Mouse (Mus musculus) midbrain, embryonic 13.5 days (tissue): Measurements from ENCODE around the gene Orm1. TPM values are rescaled to one million over a fixed set of nuclear protein-coding genes. Genes with fewer than 3 reads are reported as not detected.

ENCODE experiments used
- ATAC-seq: fragments of 200-750 bp; cut with Nextera tagmentation; 2 replicates; pipeline ENCODE4 v1.8.0; 2017; ENCODE audit warnings: mild to moderate bottlenecking, moderate TSS enrichment, moderate library complexity
- H3K27ac ChIP-seq: fragments of 300-500 bp; sonication (generic); 2 replicates; pipeline ENCODE4 v1.5.1; 2015; ENCODE audit warnings: inconsistent platforms, mild to moderate bottlenecking, moderate library complexity
- H3K27me3 ChIP-seq: fragments of 300-500 bp; sonication (generic); 2 replicates; pipeline ENCODE4 v1.6.1; 2015; ENCODE audit warnings: mild to moderate bottlenecking, inconsistent platforms
- H3K36me3 ChIP-seq: fragments of 300-500 bp; sonication (generic); 2 replicates; pipeline ENCODE4 v1.6.1; 2015; ENCODE audit warnings: mild to moderate bottlenecking, inconsistent platforms
- H3K4me1 ChIP-seq: fragments of 300-500 bp; sonication (generic); replicated peaks from 2 replicates; pipeline ENCODE4 v1.6.1; 2015; ENCODE audit warnings: inconsistent platforms
- H3K4me2 ChIP-seq: fragments of 300-500 bp; sonication (generic); replicated peaks from 2 replicates; pipeline ENCODE4 v1.6.1; 2015; ENCODE audit warnings: moderate library complexity, mild to moderate bottlenecking, inconsistent platforms
- H3K4me3 ChIP-seq: fragments of 300-500 bp; sonication (generic); replicated peaks from 2 replicates; pipeline ENCODE4 v1.5.1; 2015; ENCODE audit warnings: mild to moderate bottlenecking, inconsistent platforms
- H3K9ac ChIP-seq: fragments of 300-500 bp; sonication (generic); replicated peaks from 2 replicates; pipeline ENCODE4 v1.6.1; 2015; ENCODE audit warnings: mild to moderate bottlenecking, inconsistent platforms
- H3K9me3 ChIP-seq: fragments of 300-500 bp; sonication (generic); 2 replicates; pipeline ENCODE4 v1.6.1; 2016; ENCODE audit warnings: mild to moderate bottlenecking, inconsistent platforms
- WGBS: fragments of 180-500 bp; shearing (Covaris S2); methylation state at CpG from one replicate; pipeline ENCODE4 v1.1.7; 2015; 5-methylcytosine and 5-hydroxymethylcytosine counted together
- polyA plus RNA-seq: library from polyadenylated mRNA; unstranded; fragments of >200 nt; fragmentation: Nextera tagmentation; extraction: Ambion mirVana; gene quantifications from 2 replicates; pipeline ENCODE4 v1.2.1, GENCODE M21; 2015

The Orm1 gene
- polyA plus RNA-seq, 1 experiment from 2014 or later = not detected

DNA sequence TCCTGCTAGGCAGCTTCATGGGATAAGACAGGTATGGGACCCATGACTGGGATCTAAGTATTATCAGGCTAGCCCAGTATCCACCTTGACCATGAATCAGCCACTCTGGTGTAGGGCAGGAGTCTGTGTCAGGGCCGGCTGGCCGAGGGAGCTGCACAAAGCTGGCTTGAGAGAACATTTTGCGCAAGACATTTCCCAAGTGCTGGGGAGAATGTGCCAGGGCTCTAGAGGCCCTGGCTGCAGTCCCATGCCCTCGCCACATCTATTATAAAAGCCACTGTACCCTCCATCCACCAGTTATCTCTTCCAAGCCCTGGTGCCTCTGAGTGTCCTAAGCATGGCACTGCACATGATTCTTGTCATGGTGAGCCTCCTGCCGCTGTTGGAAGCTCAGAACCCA lies 17.8 kb downstream of the Orm1 start, which contains the start of gene Orm2:
Orm2 (plus strand) TSS at position 300 of the 400 bp plus-strand sequence.
- ATAC-seq = no peak
- no peak within 1 kb of the TSS for H3K4me3 ChIP-seq
- no peaks in the 10 kb centered on the region; the same call in 1 of the 2 replicates for H3K36me3 ChIP-seq
- H3K9ac ChIP-seq = no peak within 1 kb of the TSS
- H3K4me2 ChIP-seq = no peak within 1 kb of the TSS
- H3K9me3 ChIP-seq = no peaks in the 10 kb centered on the region
- 0 out of 2 replicates have a peak, but pooled peaks cover 4% of the 10 kb centered on the region for H3K4me1 ChIP-seq
- no peaks in the 10 kb centered on the region for H3K27me3 ChIP-seq
- 97% methylated on average over 5 of the region's 5 CpGs for WGBS
- H3K27ac ChIP-seq = no peak within 1 kb of the TSS

DNA sequence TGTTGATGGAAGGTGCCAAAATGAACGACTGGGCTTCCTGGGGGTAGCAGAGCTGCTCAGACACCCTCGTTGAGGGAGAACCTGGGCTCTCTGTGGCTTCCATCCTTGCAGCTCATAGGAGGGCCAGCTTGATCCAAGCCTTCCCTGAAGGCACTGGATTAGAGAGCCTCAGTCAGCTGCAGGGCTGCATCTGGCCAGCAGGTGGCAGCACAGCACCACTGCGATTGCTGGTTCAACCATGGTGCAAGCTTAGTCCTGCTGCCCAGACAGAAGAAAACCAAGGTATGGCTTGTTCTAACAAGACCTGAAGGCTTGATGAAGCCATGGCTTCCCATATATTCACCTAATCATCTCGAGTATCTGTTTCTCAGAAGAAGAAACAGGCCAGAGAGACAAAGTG lies 24.2 kb downstream of the Orm1 start:
- no peak overlapping the region for H3K27ac ChIP-seq
- H3K4me2 ChIP-seq = no peak overlapping the region
- H3K36me3 ChIP-seq = peaks cover 40% of the 10 kb centered on the region
- ATAC-seq = peak; percentile 59
- H3K4me3 ChIP-seq = no peak overlapping the region
- no peaks in the 10 kb centered on the region for H3K9me3 ChIP-seq
- H3K9ac ChIP-seq = no peak overlapping the region
- H3K27me3 ChIP-seq = no peaks in the 10 kb centered on the region
- H3K4me1 ChIP-seq = peaks cover 8% of the 10 kb centered on the region; the same call in 1 of the 2 replicates
- WGBS = 18% methylated on average over 4 of the region's 4 CpGs

DNA sequence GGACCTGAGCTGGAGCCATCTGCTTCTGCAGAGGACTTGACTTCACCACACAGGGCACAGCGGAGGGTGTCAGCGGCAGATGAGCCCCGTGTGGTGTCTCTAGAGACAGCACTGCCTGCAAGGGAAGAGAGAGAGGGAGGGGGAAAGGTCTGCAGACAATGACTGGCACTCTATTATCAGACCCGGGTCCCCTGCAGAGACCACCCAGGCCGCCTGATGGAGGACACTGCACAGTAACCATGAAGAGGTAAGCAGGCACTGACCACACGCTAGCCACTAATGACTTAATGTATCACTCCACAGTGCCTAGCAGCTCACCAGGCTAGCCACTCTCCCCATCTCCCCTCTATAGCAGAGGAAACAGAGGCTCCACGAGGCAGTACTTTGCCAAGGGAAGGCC lies 26.5 kb downstream of the Orm1 start:
- 0 out of 2 replicates have a peak, but pooled peaks have one; percentile 15 for ATAC-seq
- H3K27ac ChIP-seq = peak overlapping the region; percentile 10; the same call in 1 of the 2 replicates
- H3K27me3 ChIP-seq = no peaks in the 10 kb centered on the region
- H3K4me2 ChIP-seq = no peak overlapping the region
- H3K4me3 ChIP-seq = no peak overlapping the region
- H3K4me1 ChIP-seq = peaks cover 8% of the 10 kb centered on the region; the same call in 1 of the 2 replicates
- H3K9me3 ChIP-seq = no peaks in the 10 kb centered on the region
- peaks cover 63% of the 10 kb centered on the region for H3K36me3 ChIP-seq
- 28% methylated on average over 7 of the region's 7 CpGs for WGBS
- H3K9ac ChIP-seq = no peak overlapping the region

DNA sequence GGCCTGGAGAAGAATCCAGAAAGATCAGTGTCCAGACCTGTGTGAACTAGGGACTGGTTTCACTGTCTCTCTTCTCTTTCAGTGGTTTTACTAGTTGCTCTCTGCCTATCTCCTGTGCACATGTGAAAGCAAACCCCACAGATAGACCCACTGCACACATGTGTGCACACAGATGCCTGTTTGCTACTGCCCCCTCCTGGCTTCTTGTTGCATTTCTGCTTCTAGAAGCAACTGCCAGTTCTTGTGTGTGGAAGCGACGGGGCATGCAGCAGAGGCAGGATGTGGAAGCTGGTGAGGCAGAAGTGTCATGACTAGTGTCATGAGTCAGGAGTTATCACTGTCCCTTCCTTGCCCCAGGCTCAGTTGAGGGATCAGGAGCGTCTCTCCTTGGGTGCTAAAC lies 27.5 kb downstream of the Orm1 start:
- H3K4me2 ChIP-seq = no peak overlapping the region
- H3K9ac ChIP-seq = no peak overlapping the region
- H3K9me3 ChIP-seq = no peaks in the 10 kb centered on the region
- no peaks in the 10 kb centered on the region for H3K27me3 ChIP-seq
- 63% methylated on average over 3 of the region's 3 CpGs for WGBS
- H3K36me3 ChIP-seq = peaks cover 73% of the 10 kb centered on the region
- no peak overlapping the region for H3K4me3 ChIP-seq
- no peak for ATAC-seq
- H3K27ac ChIP-seq = no peak overlapping the region
- peaks cover 8% of the 10 kb centered on the region; the same call in 1 of the 2 replicates for H3K4me1 ChIP-seq

DNA sequence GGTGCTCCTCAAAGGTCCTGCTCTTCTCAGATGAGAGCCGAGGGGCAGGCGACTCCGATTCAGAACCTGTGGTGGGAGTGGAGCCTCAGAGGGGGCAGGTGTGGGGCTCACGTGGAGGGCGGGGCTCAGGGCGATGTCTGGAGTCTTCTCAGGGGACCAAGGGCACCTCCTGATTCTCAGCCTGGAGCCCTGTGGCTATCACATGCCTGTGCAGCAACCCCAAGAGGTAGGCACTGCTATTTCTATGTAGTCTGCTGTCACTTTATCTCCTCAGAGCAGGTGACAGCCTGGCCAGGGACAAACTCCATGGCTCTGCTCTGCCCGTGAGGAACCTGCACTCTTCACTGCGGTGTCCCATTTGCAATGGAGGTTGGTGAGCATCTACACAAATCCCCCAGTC lies 29.0 kb downstream of the Orm1 start:
- Histone ChIP-seq H3K4me2 (no peak overlapping the region), H3K27me3 (no peaks in the 10 kb centered on the region), H3K36me3 (peaks cover 76% of the 10 kb centered on the region), H3K9me3 (no peaks in the 10 kb centered on the region), H3K27ac (no peak overlapping the region), H3K9ac (no peak overlapping the region), H3K4me3 (no peak overlapping the region), H3K4me1 (peaks cover 8% of the 10 kb centered on the region; the same call in 1 of the 2 replicates)
- ATAC-seq = no peak
- 92% methylated on average over 8 of the region's 8 CpGs for WGBS

DNA sequence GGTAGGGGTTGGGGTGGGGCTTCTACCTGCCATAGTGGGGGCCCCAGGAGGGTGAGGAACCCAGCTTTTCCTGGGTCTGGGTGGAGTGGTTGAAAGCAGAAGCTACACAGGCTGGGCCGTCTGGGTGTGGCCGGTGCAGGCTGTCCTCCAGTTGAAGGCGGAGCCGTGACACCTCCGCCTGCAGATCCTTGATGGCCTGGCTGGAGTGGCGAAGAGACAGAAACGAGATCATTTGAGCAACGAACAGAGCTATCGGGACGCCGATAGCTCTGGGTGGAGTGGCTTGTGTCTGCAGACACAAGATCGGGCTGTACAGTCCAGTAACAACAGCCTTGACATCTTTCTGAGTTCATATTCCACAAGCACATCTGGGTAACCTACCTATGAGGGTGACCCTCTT lies 30.0 kb downstream of the Orm1 start:
- Histone ChIP-seq H3K4me1 (peaks cover 8% of the 10 kb centered on the region; the same call in 1 of the 2 replicates), H3K9ac (no peak overlapping the region), H3K36me3 (peaks cover 77% of the 10 kb centered on the region), H3K27me3 (no peaks in the 10 kb centered on the region), H3K4me3 (no peak overlapping the region), H3K4me2 (no peak overlapping the region), H3K27ac (no peak overlapping the region), H3K9me3 (no peaks in the 10 kb centered on the region)
- no peak for ATAC-seq
- 87% methylated on average over 12 of the region's 12 CpGs for WGBS

DNA sequence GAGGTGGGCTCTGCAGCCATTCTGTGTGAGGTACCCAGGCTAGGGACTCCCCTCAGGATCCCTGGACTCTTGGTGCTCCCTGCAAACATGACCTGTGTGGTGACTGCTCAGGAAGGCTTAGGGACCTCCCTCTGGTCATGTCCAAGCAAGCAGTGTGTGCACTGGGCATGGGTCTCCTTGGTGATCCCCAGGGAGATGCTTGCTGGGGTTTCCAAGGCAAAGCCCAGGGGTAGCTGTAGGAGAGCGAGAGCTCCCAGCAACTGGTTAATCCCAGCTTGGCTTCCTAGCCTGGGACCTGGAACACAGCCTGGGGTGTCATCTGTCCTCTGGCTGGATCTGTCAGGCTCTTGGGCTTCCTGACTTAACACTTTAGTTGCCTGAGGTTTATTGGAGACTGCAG lies 31.0 kb downstream of the Orm1 start:
- Histone ChIP-seq H3K4me1 (peaks cover 8% of the 10 kb centered on the region; the same call in 1 of the 2 replicates), H3K36me3 (peaks cover 80% of the 10 kb centered on the region), H3K27ac (no peak overlapping the region), H3K9ac (no peak overlapping the region), H3K4me2 (no peak overlapping the region), H3K9me3 (no peaks in the 10 kb centered on the region), H3K4me3 (no peak overlapping the region), H3K27me3 (no peaks in the 10 kb centered on the region)
- peak; percentile 17; the same call in 1 of the 2 replicates for ATAC-seq
- whole genome bisulfite sequencing = 69% methylated on average over 1 of the region's 1 CpGs

DNA sequence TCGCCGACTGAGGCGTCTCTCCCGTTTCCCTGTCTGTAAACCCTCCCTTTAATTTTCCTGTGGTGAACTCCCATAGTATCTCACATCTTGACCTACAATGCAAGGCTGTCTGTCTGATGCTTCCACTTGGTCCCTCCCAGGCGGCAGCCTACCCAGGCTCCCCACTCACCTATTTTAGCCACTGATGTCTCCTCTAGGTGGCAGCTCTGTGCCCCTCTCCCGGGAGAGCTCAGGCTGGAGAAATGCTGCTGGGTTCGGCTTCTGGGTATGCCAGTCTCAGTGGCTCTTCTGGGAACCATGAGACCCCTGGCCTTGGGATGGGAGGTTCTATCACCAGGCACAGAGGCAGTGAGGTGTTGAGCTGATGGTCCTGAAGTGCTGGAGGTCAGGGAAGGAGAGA lies 33.1 kb downstream of the Orm1 start:
- 66% methylated on average over 7 of the region's 7 CpGs for WGBS
- H3K27ac ChIP-seq = no peak overlapping the region
- peaks cover 96% of the 10 kb centered on the region for H3K36me3 ChIP-seq
- no peak overlapping the region for H3K4me2 ChIP-seq
- no peak overlapping the region for H3K9ac ChIP-seq
- H3K4me3 ChIP-seq = no peak overlapping the region
- no peaks in the 10 kb centered on the region for H3K9me3 ChIP-seq
- no peaks in the 10 kb centered on the region for H3K27me3 ChIP-seq
- H3K4me1 ChIP-seq = no peaks in the 10 kb centered on the region
- ATAC-seq = no peak

DNA sequence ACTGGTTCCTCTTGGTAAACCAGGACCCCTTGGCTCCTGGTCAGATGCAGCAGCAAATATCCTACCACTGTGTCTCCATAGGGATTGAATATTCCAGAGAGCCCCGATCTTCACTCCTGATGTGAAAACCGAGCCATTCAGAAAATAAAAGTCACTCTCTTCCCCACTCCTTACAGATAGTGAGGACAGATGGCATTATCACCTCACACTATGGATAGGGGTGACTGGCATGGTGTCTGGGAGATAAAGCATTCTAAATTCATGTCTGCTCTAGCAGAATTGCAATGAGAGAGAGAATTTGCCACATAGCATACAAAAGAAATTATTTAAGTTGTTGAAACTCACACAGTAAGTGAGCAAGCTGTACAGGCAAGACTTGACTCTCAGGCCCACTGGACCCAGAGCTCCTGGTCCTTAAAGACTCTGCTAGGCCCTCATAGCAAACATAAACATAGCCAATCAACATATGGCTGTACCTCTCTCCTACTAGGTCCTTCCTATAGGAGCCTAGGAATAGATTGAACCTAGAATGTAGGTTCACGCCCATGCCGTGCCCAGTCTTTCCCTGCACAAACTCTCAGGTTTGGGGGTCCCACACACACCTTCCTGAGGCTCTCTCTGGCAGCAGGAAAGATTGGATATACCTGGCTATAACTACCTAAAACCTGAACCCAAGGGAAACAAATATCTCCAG lies 38.5 kb downstream of the Orm1 start:
- Histone ChIP-seq H3K4me2 (no peak overlapping the region), H3K4me1 (peaks cover 9% of the 10 kb centered on the region), H3K27ac (no peak overlapping the region), H3K9me3 (no peaks in the 10 kb centered on the region), H3K4me3 (no peak overlapping the region), H3K27me3 (no peaks in the 10 kb centered on the region), H3K36me3 (peaks cover 71% of the 10 kb centered on the region), H3K9ac (no peak overlapping the region)
- 90% methylated on average over 4 of the region's 4 CpGs for WGBS
- ATAC-seq = no peak

DNA sequence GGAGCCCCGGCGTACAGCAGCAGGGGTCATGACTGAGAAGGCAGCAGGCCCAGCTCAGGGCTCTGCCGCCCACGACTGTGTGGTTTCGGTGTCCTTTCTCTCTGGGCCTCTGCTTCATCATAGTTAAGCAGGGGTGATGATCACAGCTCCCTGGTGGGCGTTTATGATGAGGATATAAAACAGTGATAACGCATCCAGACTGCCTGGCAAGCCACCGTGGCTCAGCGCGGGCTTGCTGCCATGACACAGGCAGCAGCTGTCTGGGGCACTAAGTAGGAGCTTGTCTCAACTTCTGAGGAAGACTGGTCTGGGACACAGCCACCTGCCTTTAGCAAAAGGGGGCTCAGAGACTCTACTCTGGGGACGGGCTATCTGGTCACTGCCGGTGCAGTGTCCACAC lies 39.1 kb downstream of the Orm1 start:
- Histone ChIP-seq H3K27me3 (no peaks in the 10 kb centered on the region), H3K4me2 (no peak overlapping the region), H3K9me3 (no peaks in the 10 kb centered on the region), H3K4me1 (peaks cover 16% of the 10 kb centered on the region), H3K4me3 (no peak overlapping the region), H3K9ac (no peak overlapping the region), H3K27ac (no peak overlapping the region), H3K36me3 (peaks cover 65% of the 10 kb centered on the region)
- WGBS = 89% methylated on average over 12 of the region's 12 CpGs
- ATAC-seq = no peak

DNA sequence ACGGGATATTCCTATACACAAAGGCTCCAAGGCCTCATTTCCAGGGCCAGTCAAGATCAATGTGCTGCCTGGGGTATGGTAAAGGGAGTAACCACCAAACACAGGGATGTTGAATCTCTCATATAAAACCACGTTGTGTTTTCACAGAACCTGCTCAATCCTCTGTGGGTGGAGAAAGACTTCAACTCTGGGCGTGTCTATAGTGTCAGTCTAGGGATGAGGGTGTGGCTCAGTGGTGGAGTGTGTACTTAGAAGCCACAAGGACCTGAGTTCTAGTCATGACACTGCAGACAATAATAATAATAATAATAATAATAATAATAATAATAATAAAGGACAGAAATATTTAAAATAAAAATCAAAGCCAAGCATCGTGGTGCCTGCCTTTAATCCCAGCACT lies 39.9 kb downstream of the Orm1 start:
- no peak overlapping the region for H3K4me3 ChIP-seq
- no peak overlapping the region for H3K9ac ChIP-seq
- H3K4me1 ChIP-seq = peaks cover 23% of the 10 kb centered on the region
- no peak for ATAC-seq
- peaks cover 57% of the 10 kb centered on the region for H3K36me3 ChIP-seq
- H3K4me2 ChIP-seq = no peak overlapping the region
- 92% methylated on average over 4 of the region's 4 CpGs for WGBS
- H3K27me3 ChIP-seq = no peaks in the 10 kb centered on the region
- H3K27ac ChIP-seq = no peak overlapping the region
- H3K9me3 ChIP-seq = no peaks in the 10 kb centered on the region

DNA sequence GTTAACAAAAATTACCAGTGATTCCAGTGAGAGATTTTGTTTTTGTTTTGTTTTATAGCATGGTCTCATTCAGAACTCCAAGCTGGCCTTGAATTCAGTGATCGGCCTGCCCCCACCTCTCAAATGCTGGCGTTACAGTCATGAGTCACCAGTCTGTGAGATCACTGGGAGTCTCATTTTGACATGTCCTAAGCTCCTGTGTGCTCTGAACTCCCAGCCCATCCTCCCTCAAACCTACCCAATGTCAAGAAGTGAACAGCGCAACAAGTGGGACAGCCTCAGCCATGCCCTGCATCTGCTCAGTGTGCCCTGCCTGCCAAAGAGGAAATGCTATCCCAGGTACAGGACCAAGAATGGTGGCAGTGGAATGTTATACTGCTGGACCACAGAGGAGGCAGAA lies 40.9 kb downstream of the Orm1 start:
- Histone ChIP-seq H3K9me3 (no peaks in the 10 kb centered on the region), H3K4me2 (no peak overlapping the region), H3K27me3 (no peaks in the 10 kb centered on the region), H3K4me3 (no peak overlapping the region), H3K27ac (no peak overlapping the region), H3K9ac (no peak overlapping the region), H3K4me1 (peaks cover 33% of the 10 kb centered on the region), H3K36me3 (peaks cover 48% of the 10 kb centered on the region)
- WGBS = 93% methylated on average over 3 of the region's 3 CpGs
- ATAC-seq = no peak

DNA sequence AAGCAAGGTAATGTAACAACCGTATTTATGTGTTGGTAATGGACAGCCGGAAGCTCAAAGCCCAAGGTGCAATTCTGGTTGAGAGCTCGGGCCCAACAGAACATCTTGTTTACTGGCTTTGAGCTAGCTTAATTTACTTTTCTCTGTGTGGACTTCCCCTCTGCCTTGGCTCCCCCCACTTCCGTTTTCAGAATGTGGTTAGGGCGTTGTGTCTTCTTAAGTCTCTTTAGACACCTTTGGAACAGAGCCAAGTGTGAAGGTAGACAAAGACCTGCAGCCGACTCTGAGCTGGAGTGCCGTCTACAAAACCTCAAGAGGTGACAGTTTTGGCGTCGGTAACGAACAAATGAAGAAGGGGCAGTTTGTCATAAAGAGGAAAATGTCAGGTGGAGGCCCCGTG lies 41.4 kb downstream of the Orm1 start:
- Histone ChIP-seq H3K27ac (no peak overlapping the region), H3K9ac (no peak overlapping the region), H3K9me3 (no peaks in the 10 kb centered on the region), H3K4me2 (no peak overlapping the region), H3K36me3 (peaks cover 42% of the 10 kb centered on the region), H3K4me3 (no peak overlapping the region), H3K4me1 (peaks cover 38% of the 10 kb centered on the region), H3K27me3 (no peaks in the 10 kb centered on the region)
- 81% methylated on average over 11 of the region's 11 CpGs for WGBS
- no peak for ATAC-seq
